Mouse (Mus musculus): ENCODE measurements around the gene Tpsb2. TPM values are rescaled to one million over a fixed set of nuclear protein-coding genes. Genes with fewer than 3 reads are reported as not detected.
A peak's percentile ranks its signal among the peaks of the same experiment; 100 is the strongest.

The Tpsb2 gene
- polyA plus RNA-seq, 1 experiment from 2014 or later = 0.36 TPM

- Histone ChIP-seq H3K4me3 (replicated peaks; ENCODE audit: low read length) (no peak overlapping the region), H3K4me1 (replicated peaks; ENCODE audit: control insufficient read depth, insufficient read depth, low read length) (peaks cover 47% of the 10 kb centered on the region), H3K9ac (no peak overlapping the region), H3K27ac (no peak overlapping the region), H3K4me2 (replicated peaks) (no peak overlapping the region), H3K27me3 (ENCODE audit: control insufficient read depth, insufficient read depth, low read length) (no peaks in the 10 kb centered on the region), H3K36me3 (replicated peaks; ENCODE audit: control insufficient read depth, insufficient read depth) (no peaks in the 10 kb centered on the region), H3K9me3 (ENCODE audit: control insufficient read depth, low read length) (no peaks in the 10 kb centered on the region)
- 83% methylated on average over 13 of the region's 13 CpGs for WGBS
- ATAC-seq (ENCODE audit: low FRiP score) (no peak), DNase-seq (ENCODE audit: low spot score) (no peak)
Observed at GRCm38 (mm10) chr17:25402224-25402623, 36.1 kb downstream of the Tpsb2 start.

DNA sequence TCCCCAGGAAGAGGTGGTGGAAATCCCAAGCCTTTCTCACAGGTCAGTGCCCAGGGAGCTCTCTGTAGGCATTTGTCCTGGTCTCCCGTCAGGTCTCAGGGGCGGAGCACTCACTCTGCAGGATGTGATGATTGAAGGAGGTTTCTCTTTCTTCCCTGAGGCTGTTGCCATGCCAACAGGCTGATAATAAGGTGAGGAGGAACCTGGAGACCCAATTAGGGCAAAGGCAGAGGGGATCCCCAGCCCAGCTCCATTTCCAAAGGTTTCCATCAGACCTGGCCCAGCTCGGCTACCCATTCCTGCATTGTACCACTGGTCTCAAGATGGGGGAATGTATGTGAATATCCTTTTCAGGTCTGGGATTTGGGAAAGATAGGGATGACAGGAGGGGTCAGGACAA is 38.1 kb downstream of the Tpsb2 start:
- Histone ChIP-seq H3K27ac (peak overlapping the region; percentile 60; the same call in 1 of the 2 replicates), H3K27me3 (ENCODE audit: control insufficient read depth, insufficient read depth, low read length) (no peaks in the 10 kb centered on the region), H3K36me3 (replicated peaks; ENCODE audit: control insufficient read depth, insufficient read depth) (no peaks in the 10 kb centered on the region), H3K9ac (no peak overlapping the region), H3K4me3 (replicated peaks; ENCODE audit: low read length) (no peak overlapping the region), H3K4me2 (replicated peaks) (no peak overlapping the region), H3K4me1 (replicated peaks; ENCODE audit: control insufficient read depth, insufficient read depth, low read length) (peaks cover 47% of the 10 kb centered on the region), H3K9me3 (ENCODE audit: control insufficient read depth, low read length) (no peaks in the 10 kb centered on the region)
- ATAC-seq (ENCODE audit: low FRiP score) = no peak
- 17% methylated on average over 3 of the region's 3 CpGs for WGBS
- DNase-seq (ENCODE audit: low spot score) = peak; percentile 40

DNA sequence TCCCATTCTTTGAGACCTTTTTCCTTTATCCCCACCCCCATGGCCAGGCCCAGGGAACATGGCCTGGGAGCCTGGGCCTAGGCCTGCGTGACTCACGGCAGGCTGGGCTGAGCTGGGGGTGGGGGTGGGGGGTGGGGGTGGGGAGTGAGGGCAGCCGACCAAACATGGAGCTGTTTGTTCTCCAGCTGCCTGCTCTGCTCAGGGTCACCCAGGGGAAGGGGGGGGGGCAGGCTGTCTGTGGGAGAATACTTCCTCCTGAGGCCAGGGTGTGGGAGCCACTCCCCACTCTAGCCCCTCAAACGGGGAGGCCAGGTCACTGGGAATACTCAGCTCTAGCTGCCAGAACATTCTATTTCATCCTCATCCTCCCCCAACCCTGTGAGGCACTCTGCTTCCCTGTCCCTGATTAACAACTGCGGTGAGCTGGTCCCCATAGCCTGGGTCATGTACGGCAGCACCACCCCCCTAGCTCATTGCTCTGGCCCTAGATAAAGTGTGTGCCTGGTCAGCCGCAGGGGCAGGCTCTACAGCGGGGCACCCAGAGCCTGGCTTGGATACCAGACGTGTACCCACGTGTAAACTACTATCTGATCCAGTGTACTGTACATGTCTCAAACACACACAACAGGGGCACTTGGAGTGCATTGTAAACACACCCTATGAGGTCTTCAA is 39.3 kb downstream of the Tpsb2 start:
- no peaks in the 10 kb centered on the region for H3K36me3 ChIP-seq (replicated peaks; ENCODE audit: control insufficient read depth, insufficient read depth)
- no peak overlapping the region for H3K4me3 ChIP-seq (replicated peaks; ENCODE audit: low read length)
- peak overlapping the region; percentile 60; the same call in 1 of the 2 replicates for H3K27ac ChIP-seq
- H3K4me1 ChIP-seq (replicated peaks; ENCODE audit: control insufficient read depth, insufficient read depth, low read length) = peaks cover 59% of the 10 kb centered on the region
- WGBS = 9% methylated on average over 10 of the region's 10 CpGs
- H3K9me3 ChIP-seq (ENCODE audit: control insufficient read depth, low read length) = no peaks in the 10 kb centered on the region
- no peak overlapping the region for H3K4me2 ChIP-seq (replicated peaks)
- no peaks in the 10 kb centered on the region for H3K27me3 ChIP-seq (ENCODE audit: control insufficient read depth, insufficient read depth, low read length)
- DNase-seq (ENCODE audit: low spot score) (no peak), ATAC-seq (ENCODE audit: low FRiP score) (peak; percentile 31)
- H3K9ac ChIP-seq = peak overlapping the region; percentile 28; the same call in 1 of the 2 replicates

GRCm38 (mm10) chr17:25406011-25406441 is 39.9 kb downstream of the Tpsb2 start:
- Histone ChIP-seq H3K4me2 (replicated peaks) (no peak overlapping the region), H3K9ac (no peak overlapping the region), H3K27me3 (ENCODE audit: control insufficient read depth, insufficient read depth, low read length) (no peaks in the 10 kb centered on the region), H3K27ac (peak overlapping the region; percentile 60), H3K36me3 (replicated peaks; ENCODE audit: control insufficient read depth, insufficient read depth) (no peaks in the 10 kb centered on the region), H3K4me1 (replicated peaks; ENCODE audit: control insufficient read depth, insufficient read depth, low read length) (peaks cover 66% of the 10 kb centered on the region), H3K4me3 (replicated peaks; ENCODE audit: low read length) (no peak overlapping the region), H3K9me3 (ENCODE audit: control insufficient read depth, low read length) (no peaks in the 10 kb centered on the region)
- DNase-seq (ENCODE audit: low spot score) = peak; percentile 38
- 9% methylated on average over 6 of the region's 6 CpGs for WGBS
- no peak for ATAC-seq (ENCODE audit: low FRiP score)

DNA sequence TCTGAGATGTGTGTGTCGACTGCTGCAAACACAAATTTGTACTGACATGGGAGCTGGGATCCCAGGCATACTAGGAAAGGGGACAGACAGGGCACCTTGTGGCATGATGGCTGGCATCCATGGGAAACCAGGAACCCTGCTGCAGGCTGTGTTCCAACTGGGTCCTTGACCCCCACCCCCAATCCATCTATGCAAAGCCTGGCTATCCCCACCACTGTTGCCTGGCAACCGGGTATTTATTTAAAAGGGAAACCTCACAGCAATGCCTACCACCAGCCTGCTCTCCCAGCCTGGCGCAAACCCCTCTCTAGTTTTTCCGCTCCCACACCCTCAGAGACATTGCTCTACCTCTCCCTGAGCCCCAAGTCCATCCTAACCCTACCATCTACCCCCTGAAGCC is 41.2 kb downstream of the Tpsb2 start:
- H3K4me3 ChIP-seq (replicated peaks; ENCODE audit: low read length) = no peak overlapping the region
- H3K27me3 ChIP-seq (ENCODE audit: control insufficient read depth, insufficient read depth, low read length) = no peaks in the 10 kb centered on the region
- ATAC-seq (ENCODE audit: low FRiP score) (no peak), DNase-seq (ENCODE audit: low spot score) (no peak)
- 54% methylated on average over 4 of the region's 4 CpGs for WGBS
- 0 out of 2 replicates have a peak overlapping the region, but pooled peaks have one; percentile 7 for H3K9ac ChIP-seq
- H3K27ac ChIP-seq = no peak overlapping the region
- no peaks in the 10 kb centered on the region for H3K36me3 ChIP-seq (replicated peaks; ENCODE audit: control insufficient read depth, insufficient read depth)
- no peak overlapping the region for H3K4me2 ChIP-seq (replicated peaks)
- no peaks in the 10 kb centered on the region for H3K9me3 ChIP-seq (ENCODE audit: control insufficient read depth, low read length)
- peaks cover 72% of the 10 kb centered on the region for H3K4me1 ChIP-seq (replicated peaks; ENCODE audit: control insufficient read depth, insufficient read depth, low read length)

DNA sequence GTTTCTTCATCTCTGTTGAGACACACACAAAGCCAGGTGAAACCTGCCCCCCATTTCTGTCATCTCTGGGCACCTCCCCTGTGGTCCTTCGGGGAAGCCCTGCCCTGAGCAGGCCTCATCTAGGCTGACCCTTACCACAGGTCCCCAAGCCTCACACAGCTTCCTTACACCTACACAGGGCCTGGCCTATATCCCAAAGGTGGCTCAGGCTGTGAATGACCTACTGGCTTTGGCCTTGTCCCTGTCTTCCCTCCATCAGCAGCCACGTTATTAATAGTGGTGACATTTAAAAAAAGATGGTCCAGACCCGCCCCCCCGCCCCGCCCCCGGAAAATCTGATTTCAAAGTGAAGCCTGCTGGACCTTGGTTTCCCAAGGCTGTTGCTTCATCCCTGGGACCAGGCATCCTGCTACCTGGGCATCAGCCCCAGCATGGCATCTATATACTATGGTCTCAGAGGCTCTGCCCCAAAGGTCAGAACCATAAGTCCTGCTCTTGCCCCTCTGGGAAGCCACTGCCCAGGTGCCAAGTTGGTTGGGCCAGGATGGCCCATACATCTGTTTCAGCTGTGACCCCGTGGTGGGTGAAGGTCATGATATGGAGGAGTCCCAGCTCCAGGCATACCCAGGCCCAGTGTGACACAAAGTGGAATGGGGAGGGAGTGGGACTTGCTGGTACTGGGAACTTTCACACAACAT is 42.3 kb downstream of the Tpsb2 start:
- Histone ChIP-seq H3K9me3 (ENCODE audit: control insufficient read depth, low read length) (no peaks in the 10 kb centered on the region), H3K4me3 (replicated peaks; ENCODE audit: low read length) (no peak overlapping the region), H3K4me1 (replicated peaks; ENCODE audit: control insufficient read depth, insufficient read depth, low read length) (peaks cover 71% of the 10 kb centered on the region), H3K9ac (no peak overlapping the region), H3K27me3 (ENCODE audit: control insufficient read depth, insufficient read depth, low read length) (no peaks in the 10 kb centered on the region), H3K36me3 (replicated peaks; ENCODE audit: control insufficient read depth, insufficient read depth) (no peaks in the 10 kb centered on the region), H3K27ac (no peak overlapping the region), H3K4me2 (replicated peaks) (no peak overlapping the region)
- 84% methylated on average over 7 of the region's 7 CpGs for WGBS
- no peak for DNase-seq (ENCODE audit: low spot score)
- ATAC-seq (ENCODE audit: low FRiP score) = no peak

DNA sequence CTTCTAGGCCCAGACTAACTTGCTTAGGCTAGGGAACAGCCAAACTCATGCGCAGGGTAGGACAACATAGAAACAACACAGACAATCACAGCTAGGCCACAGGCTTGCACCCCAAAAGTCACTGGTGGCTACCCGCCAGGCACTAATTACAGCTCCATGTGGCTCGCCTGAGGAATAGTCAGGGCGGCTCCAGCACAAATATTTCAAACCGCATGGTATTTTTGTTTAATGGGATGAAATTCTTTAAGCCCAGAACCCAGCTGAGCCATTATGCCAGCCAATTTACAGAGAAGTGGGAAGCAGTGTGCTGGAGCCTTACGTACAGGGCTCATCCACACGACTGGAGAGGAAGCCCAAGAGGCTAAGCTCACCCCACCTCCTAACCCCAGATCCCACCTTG is 43.5 kb downstream of the Tpsb2 start:
- H3K4me1 ChIP-seq (replicated peaks; ENCODE audit: control insufficient read depth, insufficient read depth, low read length) = peaks cover 67% of the 10 kb centered on the region
- no peaks in the 10 kb centered on the region for H3K27me3 ChIP-seq (ENCODE audit: control insufficient read depth, insufficient read depth, low read length)
- ATAC-seq (ENCODE audit: low FRiP score) (no peak), DNase-seq (ENCODE audit: low spot score) (no peak)
- H3K27ac ChIP-seq = peak overlapping the region; percentile 75
- H3K9me3 ChIP-seq (ENCODE audit: control insufficient read depth, low read length) = no peaks in the 10 kb centered on the region
- no peak overlapping the region for H3K9ac ChIP-seq
- no peak overlapping the region for H3K4me3 ChIP-seq (replicated peaks; ENCODE audit: low read length)
- H3K4me2 ChIP-seq (replicated peaks) = no peak overlapping the region
- WGBS = 48% methylated on average over 7 of the region's 7 CpGs
- H3K36me3 ChIP-seq (replicated peaks; ENCODE audit: control insufficient read depth, insufficient read depth) = no peaks in the 10 kb centered on the region

- DNase-seq (ENCODE audit: low spot score) = no peak
- H3K9ac ChIP-seq = no peak overlapping the region
- no peaks in the 10 kb centered on the region for H3K27me3 ChIP-seq (ENCODE audit: control insufficient read depth, insufficient read depth, low read length)
- no peak for ATAC-seq (ENCODE audit: low FRiP score)
- WGBS = 82% methylated on average over 6 of the region's 6 CpGs
- peak overlapping the region; percentile 75; the same call in 1 of the 2 replicates for H3K27ac ChIP-seq
- H3K9me3 ChIP-seq (ENCODE audit: control insufficient read depth, low read length) = no peaks in the 10 kb centered on the region
- H3K4me1 ChIP-seq (replicated peaks; ENCODE audit: control insufficient read depth, insufficient read depth, low read length) = peaks cover 67% of the 10 kb centered on the region
- no peak overlapping the region for H3K4me2 ChIP-seq (replicated peaks)
- H3K4me3 ChIP-seq (replicated peaks; ENCODE audit: low read length) = no peak overlapping the region
- H3K36me3 ChIP-seq (replicated peaks; ENCODE audit: control insufficient read depth, insufficient read depth) = no peaks in the 10 kb centered on the region
Observed at GRCm38 (mm10) chr17:25410180-25410579, 44.1 kb downstream of the Tpsb2 start.

- H3K9me3 ChIP-seq (ENCODE audit: control insufficient read depth, low read length) = no peaks in the 10 kb centered on the region
- WGBS = 17% methylated on average over 7 of the region's 7 CpGs
- no peak overlapping the region for H3K4me2 ChIP-seq (replicated peaks)
- no peak for ATAC-seq (ENCODE audit: low FRiP score)
- H3K4me1 ChIP-seq (replicated peaks; ENCODE audit: control insufficient read depth, insufficient read depth, low read length) = peaks cover 67% of the 10 kb centered on the region
- no peaks in the 10 kb centered on the region for H3K36me3 ChIP-seq (replicated peaks; ENCODE audit: control insufficient read depth, insufficient read depth)
- peak overlapping the region; percentile 75 for H3K27ac ChIP-seq
- H3K4me3 ChIP-seq (replicated peaks; ENCODE audit: low read length) = no peak overlapping the region
- H3K9ac ChIP-seq = peak overlapping the region; percentile 4; the same call in 1 of the 2 replicates
- no peaks in the 10 kb centered on the region for H3K27me3 ChIP-seq (ENCODE audit: control insufficient read depth, insufficient read depth, low read length)
- DNase-seq (ENCODE audit: low spot score) = no peak
Observed at GRCm38 (mm10) chr17:25410786-25411185, 44.7 kb downstream of the Tpsb2 start.
